Mouse (Mus musculus) G1E-ER4 (cell line): ENCODE data around the gene Tmem202. TPM values are rescaled to one million over a fixed set of nuclear protein-coding genes. Genes with fewer than 3 reads are reported as not detected.

Source experiments
- GATA1 ChIP-seq: IDR thresholded peaks from one replicate; pipeline ENCODE4 v1.8.0; 2012; ENCODE audit warnings: low read length, inconsistent platforms
- polyA plus RNA-seq: library from polyadenylated mRNA; stranded (reverse); fragments of >175 nt; gene quantifications from 2 replicates; pipeline ENCODE4 v1.2.3, GENCODE M21; 2012

Tmem202 gene
- polyA plus RNA-seq, 1 experiment, result not detected

GRCm38 (mm10) chr9:59508146-59508545 is 31.5 kb downstream of the Tmem202 start:
- no peak for TF ChIP-seq GATA1

- no peak for TF ChIP-seq GATA1
These were observed 52.3 kb downstream of the Tmem202 start for GRCm38 (mm10) chr9:59487331-59487730.

- TF ChIP-seq GATA1, result no peak
These were observed 53.0 kb downstream of the Tmem202 start, which contains the start of gene Arih1 for GRCm38 (mm10) chr9:59486549-59487065. TSS of gene Arih1 (minus strand) at chr9:59486618.

- no peak for TF ChIP-seq GATA1
These were observed 53.5 kb downstream of the Tmem202 start for GRCm38 (mm10) chr9:59486076-59486518.

GRCm38 (mm10) chr9:59485511-59486075 is 54.1 kb downstream of the Tmem202 start:
- TF ChIP-seq GATA1, result no peak

- no peak for TF ChIP-seq GATA1
These were observed 54.9 kb downstream of the Tmem202 start for GRCm38 (mm10) chr9:59484760-59485159.

- no peak for TF ChIP-seq GATA1
These were observed 57.2 kb downstream of the Tmem202 start for GRCm38 (mm10) chr9:59482419-59482818.

GRCm38 (mm10) chr9:59476617-59477016 is 63.0 kb downstream of the Tmem202 start:
- no peak for TF ChIP-seq GATA1

- TF ChIP-seq GATA1, result no peak
These were observed 64.8 kb downstream of the Tmem202 start for GRCm38 (mm10) chr9:59474838-59475237.

- no peak for TF ChIP-seq GATA1
These were observed 66.5 kb downstream of the Tmem202 start for GRCm38 (mm10) chr9:59473171-59473570.

- TF ChIP-seq GATA1, result no peak
These were observed 70.2 kb downstream of the Tmem202 start for GRCm38 (mm10) chr9:59469446-59469845.

Other genes starting within 250 kb of the Tmem202 start
- 5.7 and 6.3 TPM in 2 replicates for gene Adpgk, start 248.3 kb downstream of the Tmem202 start, polyA plus RNA-seq
- 0.21 and 0.30 TPM in 2 replicates for gene Bbs4, start 186.3 kb downstream of the Tmem202 start, polyA plus RNA-seq
- 53.2 and 61.7 TPM in 2 replicates for gene Arih1, start 53.2 kb downstream of the Tmem202 start, polyA plus RNA-seq
- not detected in 2 replicates for gene Hexa, start 307 bp downstream of the Tmem202 start, polyA plus RNA-seq
- gene Celf6, start 38.1 kb upstream of the Tmem202 start, polyA plus RNA-seq, result not detected in 2 replicates
- 6.9 and 8.4 TPM in 2 replicates for gene Parp6, start 77.4 kb upstream of the Tmem202 start, polyA plus RNA-seq
- 904 and 1,415 TPM in 2 replicates for gene Pkm, start 116.5 kb upstream of the Tmem202 start, polyA plus RNA-seq
- not detected in 2 replicates for gene Gramd2, start 140.3 kb upstream of the Tmem202 start, polyA plus RNA-seq
- 0.19 and 0.28 TPM in 2 replicates for gene Senp8, start 210.9 kb upstream of the Tmem202 start, polyA plus RNA-seq
- gene Myo9a, start 211.0 kb upstream of the Tmem202 start, polyA plus RNA-seq, result 0.46 and 0.79 TPM in 2 replicates